Comparison of ENCODE assay signal across 27 mouse cellular contexts in the genomic region with DNA sequence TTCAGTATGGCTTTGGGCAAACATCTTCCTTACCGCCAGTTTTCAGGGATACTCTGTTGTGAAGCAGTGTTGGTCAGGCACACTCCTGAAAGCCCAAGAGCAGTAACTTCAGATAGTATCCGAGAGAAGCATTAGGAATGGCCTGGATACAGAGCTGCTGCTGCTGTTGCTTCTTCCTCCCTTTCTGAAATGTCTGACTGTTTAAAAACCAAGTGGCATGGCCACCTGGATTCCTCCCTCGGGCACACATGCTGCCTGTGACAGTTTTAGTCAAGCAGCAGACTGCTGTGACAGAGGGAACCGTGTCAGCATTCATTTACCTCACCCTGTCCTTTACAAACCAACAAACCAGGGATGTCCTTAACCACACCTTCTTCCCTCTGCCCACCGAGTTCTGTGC. TPM values are rescaled to one million over a fixed set of nuclear protein-coding genes. Genes with fewer than 3 reads are reported as not detected.
DNase-seq lines count a peak whose midpoint lies in the region; ATAC-seq and TF ChIP-seq lines count a peak whose summit lies in the region.
"Had no signal": no experiment of that assay in that cellular context is flagged by ENCODE, and none has a peak within 500 bp of the region (broad histone marks: within the 10 kb centered on the region; RNA-seq: fewer than 3 reads in every experiment).

No protein-coding gene starts in this region.

- no peak for ATAC-seq in heart, embryonic 12.5 days (ENCODE audit: insufficient number of reproducible peaks, low FRiP score)
- ATAC-seq: activated CD4-positive, CD25-positive, alpha-beta regulatory T cell, adult 4 months; forebrain, embryonic 15.5 days; hindbrain, postnatal 0 days; inflammation-experienced regulatory T-cells, adult 6 months had no signal

- DNase-seq in heart, adult 11 months: peak; percentile 68
- DNase-seq in layer of hippocampus, adult 2 months (ENCODE audit: low spot score in 2 of 2): peak; percentile 19 to 26
- DNase-seq in layer of hippocampus, adult 9-10 months (ENCODE audit: low spot score): no peak
- DNase-seq in right cerebral cortex, adult 2 months (ENCODE audit: low spot score in 2 of 2): peak; percentile 3 to 10
- DNase-seq in right cerebral cortex, postnatal 25 days: no peak
- DNase-seq: adrenal gland, adult 8-10 months; adrenal gland, postnatal 25 days; cerebellum, adult 2 months; cerebellum, adult 9-11 months; cerebellum, postnatal 36 days; embryo, embryonic 11 days; gastrocnemius, adult 2 months; gastrocnemius, postnatal 14 days; heart, adult 18-20 months; heart, postnatal 14 days; heart, postnatal 4 days had no signal

- H3K4me2 ChIP-seq in heart, embryonic 12.5 days: no peak overlapping the region
- H3K4me2 ChIP-seq: embryonic facial prominence, embryonic 13.5 days; forebrain, embryonic 12.5 days; forebrain, embryonic 15.5 days; heart, embryonic 13.5 days; hindbrain, embryonic 14.5 days had no signal

- no peaks in the 10 kb centered on the region for H3K36me3 ChIP-seq in heart, embryonic 12.5 days
- H3K36me3 ChIP-seq: embryonic facial prominence, embryonic 10.5 days; embryonic facial prominence, embryonic 13.5 days; forebrain, embryonic 12.5 days; forebrain, embryonic 15.5 days; heart, embryonic 13.5 days had no signal

- no peaks in the 10 kb centered on the region for H3K27me3 ChIP-seq in heart, embryonic 12.5 days (replicated peaks)
- H3K27me3 ChIP-seq: embryonic facial prominence, embryonic 13.5 days; forebrain, embryonic 12.5 days; forebrain, embryonic 15.5 days; heart, embryonic 13.5 days had no signal

- no peak for TF ChIP-seq CTCF in layer of hippocampus, adult 2 months (conservative IDR thresholded peaks at IDR 0.05)

- H3K27ac ChIP-seq in heart, embryonic 12.5 days (ENCODE audit: poor library complexity, severe bottlenecking): no peak overlapping the region
- no peak overlapping the region for H3K27ac ChIP-seq in layer of hippocampus, adult 2 months
- H3K27ac ChIP-seq: embryonic facial prominence, embryonic 10.5 days; embryonic facial prominence, embryonic 13.5 days; forebrain, embryonic 12.5 days; forebrain, embryonic 15.5 days; gastrocnemius, adult 2 months; heart, embryonic 13.5 days; hindbrain, embryonic 14.5 days; hindbrain, postnatal 0 days had no signal

- WGBS in heart, embryonic 12.5 days: 76% methylated on average over 5 of the region's 5 CpGs

- H3K4me1 ChIP-seq in heart, embryonic 12.5 days (replicated peaks): no peaks in the 10 kb centered on the region
- H3K4me1 ChIP-seq: embryonic facial prominence, embryonic 10.5 days; forebrain, embryonic 12.5 days; forebrain, embryonic 15.5 days; heart, embryonic 13.5 days had no signal

- no peak overlapping the region for H3K9ac ChIP-seq in heart, embryonic 12.5 days
- H3K9ac ChIP-seq: embryonic facial prominence, embryonic 13.5 days; forebrain, embryonic 12.5 days; forebrain, embryonic 15.5 days; heart, embryonic 13.5 days; hindbrain, embryonic 14.5 days had no signal

- H3K4me3 ChIP-seq in heart, embryonic 12.5 days: no peak overlapping the region
- no peak overlapping the region for H3K4me3 ChIP-seq in layer of hippocampus, adult 2 months
- H3K4me3 ChIP-seq: embryonic facial prominence, embryonic 10.5 days; embryonic facial prominence, embryonic 13.5 days; erythroblast, embryonic 14.5 days; forebrain, embryonic 12.5 days; forebrain, embryonic 15.5 days; gastrocnemius, adult 2 months; heart, embryonic 13.5 days had no signal

- peaks cover 3% of the 10 kb centered on the region for H3K9me3 ChIP-seq in heart, embryonic 12.5 days (replicated peaks)
- H3K9me3 ChIP-seq: embryonic facial prominence, embryonic 10.5 days; embryonic facial prominence, embryonic 13.5 days; forebrain, embryonic 12.5 days had no signal

RNA-seq across cellular contexts. Expression of gene Cnot2, which starts 47.6 kb away (rescaled TPM):
- 76.9 and 79.8 TPM in 2 replicates for polyA plus RNA-seq in heart, embryonic 12.5 days (2016; fragmentation: Nextera tagmentation; extraction: Ambion mirVana)
- total RNA-seq in layer of hippocampus, adult 2 months (2021): 10 to 100 TPM; 87.5 to 92.5 TPM

Comparison
In these comparisons a context has a peak if more than half of its experiments do, and no peak if none do; other contexts are left out.
1. DNase-seq: peak in heart, adult 11 months (single experiment), layer of hippocampus, adult 2 months (2 of 2) and right cerebral cortex, adult 2 months (2 of 2); none in layer of hippocampus, adult 9-10 months (single experiment) and right cerebral cortex, postnatal 25 days (single experiment).